10 mouse cellular contexts compared by ENCODE assay signal in genomic region chr13:51411696-51412430, GRCm38 (mm10). TPM values are rescaled to one million over a fixed set of nuclear protein-coding genes. Genes with fewer than 3 reads are reported as not detected.
DNase-seq lines count a peak whose midpoint lies in the region; ATAC-seq and TF ChIP-seq lines count a peak whose summit lies in the region.
"Had no signal": no experiment of that assay in that cellular context is flagged by ENCODE, and none has a peak within 500 bp of the region (broad histone marks: within the 10 kb centered on the region; RNA-seq: fewer than 3 reads in every experiment).

No protein-coding gene starts in this region.

- no peak for ATAC-seq in forebrain, embryonic 12.5 days (ENCODE audit: low FRiP score)
- no peak for ATAC-seq in forebrain, embryonic 13.5 days
- no peak for ATAC-seq in lung, embryonic 14.5 days (ENCODE audit: insufficient read depth)
- ATAC-seq in hindbrain, embryonic 12.5 days (ENCODE audit: low FRiP score), result no peak
- no peak for ATAC-seq in stomach, embryonic 14.5 days (ENCODE audit: insufficient number of reproducible peaks, insufficient read depth, low FRiP score, low read depth)

- DNase-seq in lung, embryonic 14.5 days, result peak; percentile 68
- no peak for DNase-seq in lung, postnatal 14 days
- no peak for DNase-seq in thymus, postnatal 10 days (ENCODE audit: low spot score in 2 of 2)
- no peak for DNase-seq in T-cell, adult 2 months (ENCODE audit: low spot score)
- DNase-seq: cerebellum, adult 11 months had no signal

- H3K36me3 ChIP-seq in forebrain, embryonic 12.5 days (replicated peaks), result peaks cover 12% of the 10 kb centered on the region; the same call in 1 of the 2 replicates
- H3K36me3 ChIP-seq in forebrain, embryonic 13.5 days (ENCODE audit: poor library complexity, severe bottlenecking), result 0 out of 2 replicates have a peak, but pooled peaks cover 6% of the 10 kb centered on the region
- H3K36me3 ChIP-seq in lung, embryonic 14.5 days (ENCODE audit: insufficient read depth), result peaks cover 35% of the 10 kb centered on the region
- peaks cover 7% of the 10 kb centered on the region; the same call in 1 of the 2 replicates for H3K36me3 ChIP-seq in hindbrain, embryonic 12.5 days
- peaks cover 4% of the 10 kb centered on the region for H3K36me3 ChIP-seq in stomach, embryonic 14.5 days (ENCODE audit: control insufficient read depth, insufficient read depth, low read length)
- H3K36me3 ChIP-seq: liver, embryonic 15.5 days had no signal

- no peak for TF ChIP-seq CTCF in lung, embryonic 14.5 days (IDR thresholded peaks at IDR 0.05; ENCODE audit: low read depth)

- peaks cover 27% of the 10 kb centered on the region for H3K27me3 ChIP-seq in forebrain, embryonic 12.5 days
- H3K27me3 ChIP-seq in forebrain, embryonic 13.5 days, result peaks cover 13% of the 10 kb centered on the region
- H3K27me3 ChIP-seq in lung, embryonic 14.5 days (ENCODE audit: insufficient read depth, low read length), result no peaks in the 10 kb centered on the region
- H3K27me3 ChIP-seq in hindbrain, embryonic 12.5 days, result peaks cover 27% of the 10 kb centered on the region
- no peaks in the 10 kb centered on the region for H3K27me3 ChIP-seq in stomach, embryonic 14.5 days (ENCODE audit: control insufficient read depth, insufficient read depth, low read length)

- no peak overlapping the region for H3K4me3 ChIP-seq in forebrain, embryonic 12.5 days (replicated peaks)
- H3K4me3 ChIP-seq in forebrain, embryonic 13.5 days, result no peak overlapping the region
- H3K4me3 ChIP-seq in lung, embryonic 14.5 days (ENCODE audit: low read depth, low read length), result peak overlapping the region; percentile 64
- H3K4me3 ChIP-seq in hindbrain, embryonic 12.5 days, result no peak overlapping the region; the same call in 1 of the 2 replicates
- H3K4me3 ChIP-seq in stomach, embryonic 14.5 days (ENCODE audit: low read depth, low read length), result peak overlapping the region; percentile 70
- H3K4me3 ChIP-seq: liver, embryonic 15.5 days had no signal

- peak overlapping the region; percentile 42; the same call in 1 of the 2 replicates for H3K27ac ChIP-seq in forebrain, embryonic 12.5 days
- no peak overlapping the region for H3K27ac ChIP-seq in forebrain, embryonic 13.5 days
- H3K27ac ChIP-seq in lung, embryonic 14.5 days (ENCODE audit: low read depth), result peak overlapping the region; percentile 78
- no peak overlapping the region for H3K27ac ChIP-seq in hindbrain, embryonic 12.5 days
- peak overlapping the region; percentile 87 for H3K27ac ChIP-seq in stomach, embryonic 14.5 days (ENCODE audit: low read length)
- H3K27ac ChIP-seq: liver, embryonic 15.5 days had no signal

- peak overlapping the region; percentile 27 for H3K4me2 ChIP-seq in forebrain, embryonic 12.5 days
- no peak overlapping the region for H3K4me2 ChIP-seq in forebrain, embryonic 13.5 days
- peak overlapping the region; percentile 68 for H3K4me2 ChIP-seq in lung, embryonic 14.5 days
- H3K4me2 ChIP-seq in hindbrain, embryonic 12.5 days (replicated peaks), result peak overlapping the region; percentile 63
- H3K4me2 ChIP-seq in stomach, embryonic 14.5 days (replicated peaks; ENCODE audit: low read depth, low read length), result peak overlapping the region; percentile 64
- H3K4me2 ChIP-seq: liver, embryonic 15.5 days had no signal

- H3K9ac ChIP-seq in forebrain, embryonic 12.5 days, result no peak overlapping the region
- H3K9ac ChIP-seq in forebrain, embryonic 13.5 days, result no peak overlapping the region
- peak overlapping the region; percentile 52 for H3K9ac ChIP-seq in lung, embryonic 14.5 days
- no peak overlapping the region for H3K9ac ChIP-seq in hindbrain, embryonic 12.5 days
- H3K9ac ChIP-seq in stomach, embryonic 14.5 days (replicated peaks; ENCODE audit: low read depth, low read length), result peak overlapping the region; percentile 33
- H3K9ac ChIP-seq: liver, embryonic 15.5 days had no signal

- WGBS in forebrain, embryonic 12.5 days, result 57% methylated on average over 12 of the region's 12 CpGs
- WGBS in forebrain, embryonic 13.5 days, result 59% methylated on average over 12 of the region's 12 CpGs
- 17% methylated on average over 12 of the region's 12 CpGs for WGBS in lung, embryonic 14.5 days
- 43% methylated on average over 12 of the region's 12 CpGs for WGBS in hindbrain, embryonic 12.5 days
- WGBS in stomach, embryonic 14.5 days, result 24% methylated on average over 12 of the region's 12 CpGs

- H3K9me3 ChIP-seq in forebrain, embryonic 12.5 days, result no peaks in the 10 kb centered on the region
- no peaks in the 10 kb centered on the region for H3K9me3 ChIP-seq in forebrain, embryonic 13.5 days (replicated peaks)
- H3K9me3 ChIP-seq in lung, embryonic 14.5 days (ENCODE audit: low read depth, low read length), result 0 out of 2 replicates have a peak, but pooled peaks cover 4% of the 10 kb centered on the region
- H3K9me3 ChIP-seq in hindbrain, embryonic 12.5 days (replicated peaks), result peaks cover 7% of the 10 kb centered on the region; the same call in 1 of the 2 replicates
- no peaks in the 10 kb centered on the region; the same call in 1 of the 2 replicates for H3K9me3 ChIP-seq in stomach, embryonic 14.5 days (ENCODE audit: control insufficient read depth, low read depth, low read length)
- H3K9me3 ChIP-seq: liver, embryonic 15.5 days had no signal

- H3K4me1 ChIP-seq in forebrain, embryonic 12.5 days, result peaks cover 26% of the 10 kb centered on the region
- peaks cover 26% of the 10 kb centered on the region for H3K4me1 ChIP-seq in forebrain, embryonic 13.5 days
- peaks cover 16% of the 10 kb centered on the region; the same call in 1 of the 2 replicates for H3K4me1 ChIP-seq in lung, embryonic 14.5 days (ENCODE audit: insufficient read depth)
- peaks cover 28% of the 10 kb centered on the region for H3K4me1 ChIP-seq in hindbrain, embryonic 12.5 days
- peaks cover 20% of the 10 kb centered on the region; the same call in 1 of the 2 replicates for H3K4me1 ChIP-seq in stomach, embryonic 14.5 days (ENCODE audit: control insufficient read depth, insufficient read depth, low read length)
- H3K4me1 ChIP-seq: liver, embryonic 15.5 days had no signal

RNA-seq across cellular contexts. Expression of gene S1pr3, which starts 3.4 kb away (rescaled TPM):
- polyA plus RNA-seq in forebrain, embryonic 12.5 days (2016; fragmentation: Nextera tagmentation; extraction: Ambion mirVana), result 27.8 and 32.0 TPM in 2 replicates
- 8.5 and 9.2 TPM in 2 replicates for polyA plus RNA-seq in forebrain, embryonic 13.5 days (2015; fragmentation: Nextera tagmentation; extraction: Ambion mirVana)
- polyA plus RNA-seq in lung, embryonic 14.5 days (2014; fragmentation: Nextera tagmentation; extraction: Ambion mirVana), result 128 and 132 TPM in 2 replicates
- polyA plus RNA-seq in hindbrain, embryonic 12.5 days (2016; fragmentation: Nextera tagmentation; extraction: Ambion mirVana), result 56.8 and 64.5 TPM in 2 replicates
- 61.1 and 64.9 TPM in 2 replicates for polyA plus RNA-seq in stomach, embryonic 14.5 days (2014; fragmentation: Nextera tagmentation; extraction: Ambion mirVana)

Comparison
In these comparisons a context has a peak if more than half of its experiments do, and no peak if none do; other contexts are left out.
1. H3K27ac ChIP-seq: peak in forebrain, embryonic 12.5 days (single experiment), lung, embryonic 14.5 days (single experiment) and stomach, embryonic 14.5 days (single experiment); none in forebrain, embryonic 13.5 days (single experiment) and hindbrain, embryonic 12.5 days (single experiment).
2. H3K4me3 ChIP-seq: peak in lung, embryonic 14.5 days (single experiment) and stomach, embryonic 14.5 days (single experiment); none in forebrain, embryonic 12.5 days (single experiment), forebrain, embryonic 13.5 days (single experiment) and hindbrain, embryonic 12.5 days (single experiment).
3. H3K9ac ChIP-seq: peak in lung, embryonic 14.5 days (single experiment) and stomach, embryonic 14.5 days (single experiment); none in forebrain, embryonic 12.5 days (single experiment), forebrain, embryonic 13.5 days (single experiment) and hindbrain, embryonic 12.5 days (single experiment).